Mouse (Mus musculus) lung, adult 2 months (tissue): ENCODE measurements at regions not wholly inside any gene's neighbourhood (a gene's known extent, or its start where the extent isn't known, plus 50 kb on each side); places are given as distances from the start of the nearest gene placed in this dataset.
A peak's percentile ranks its signal among the peaks of the same experiment; 100 is the strongest.

Experiments
- DNase-seq: peaks from one replicate; pipeline ENCODE4 v3.0.0; 2022
- H3K4me1 ChIP-seq: fragments of 200-500 bp; 2 replicates; pipeline ENCODE4 v1.6.1; 2011; ENCODE audit warnings: low read length; ENCODE audit not compliant: control insufficient read depth, insufficient read depth
- H3K4me3 ChIP-seq: fragments of 200-500 bp; replicated peaks from 2 replicates; pipeline ENCODE3; 2011; ENCODE audit warnings: low read depth, mild to moderate bottlenecking, control low read depth, low read length; ENCODE audit errors: extremely low read depth
- CTCF ChIP-seq: fragments of 200-500 bp; IDR thresholded peaks from 2 replicates; pipeline ENCODE4 v1.5.1; 2011; ENCODE audit warnings: mild to moderate bottlenecking, low read length, control low read depth; ENCODE audit not compliant: insufficient read depth
- POLR2A ChIP-seq: fragments of 200-500 bp; IDR thresholded peaks from 2 replicates; pipeline ENCODE4 v1.6.1; 2011; ENCODE audit warnings: low read depth, mild to moderate bottlenecking, control low read depth, low read length, borderline replicate concordance; ENCODE audit errors: extremely low read depth
- WGBS: fragments of 180-500 bp; shearing (Covaris S2); methylation state at CpG from one replicate; pipeline ENCODE4 v1.1.7; 2018; 5-methylcytosine and 5-hydroxymethylcytosine counted together

GRCm38 (mm10) chr14:25370306-25371020 is 88.5 kb upstream of the Zmiz1 start:
- Histone ChIP-seq H3K4me3 (no peak overlapping the region), H3K4me1 (no peaks in the 10 kb centered on the region)
- no peak for DNase-seq
- TF ChIP-seq POLR2A (no peak), CTCF (no peak)
- WGBS: 93% methylated on average over 6 of the region's 6 CpGs

GRCm38 (mm10) chr14:25371021-25371400 is 88.0 kb upstream of the Zmiz1 start:
- WGBS: 71% methylated on average over 5 of the region's 5 CpGs
- Histone ChIP-seq H3K4me1 (no peaks in the 10 kb centered on the region), H3K4me3 (no peak overlapping the region)
- no peak for DNase-seq
- TF ChIP-seq CTCF (no peak), POLR2A (no peak)

GRCm38 (mm10) chr14:25371661-25372060 is 87.3 kb upstream of the Zmiz1 start:
- H3K4me3 ChIP-seq: no peak overlapping the region
- TF ChIP-seq CTCF: no peak
- TF ChIP-seq POLR2A: no peak
- WGBS: 62% methylated on average over 4 of the region's 4 CpGs
- DNase-seq: no peak
- no peaks in the 10 kb centered on the region for H3K4me1 ChIP-seq

GRCm38 (mm10) chr14:25372581-25372980 is 86.4 kb upstream of the Zmiz1 start:
- no peak for DNase-seq
- Histone ChIP-seq H3K4me1 (no peaks in the 10 kb centered on the region), H3K4me3 (no peak overlapping the region)
- TF ChIP-seq CTCF (peak; percentile 39; the same call in 1 of the 2 replicates), POLR2A (no peak)
- 65% methylated on average over 4 of the region's 4 CpGs for WGBS

GRCm38 (mm10) chr14:25373167-25373566 is 85.8 kb upstream of the Zmiz1 start:
- no peak overlapping the region for H3K4me3 ChIP-seq
- DNase-seq: no peak
- TF ChIP-seq POLR2A (no peak), CTCF (no peak)
- WGBS: 91% methylated on average over 4 of the region's 4 CpGs
- no peaks in the 10 kb centered on the region for H3K4me1 ChIP-seq

GRCm38 (mm10) chr14:25375001-25375400 is 84.0 kb upstream of the Zmiz1 start:
- DNase-seq: no peak
- no peak overlapping the region for H3K4me3 ChIP-seq
- WGBS: 87% methylated on average over 7 of the region's 7 CpGs
- H3K4me1 ChIP-seq: 0 out of 2 replicates have a peak, but pooled peaks cover 5% of the 10 kb centered on the region
- no peak for TF ChIP-seq POLR2A
- no peak for TF ChIP-seq CTCF

GRCm38 (mm10) chr14:25377091-25377490 is 81.9 kb upstream of the Zmiz1 start:
- WGBS: 58% methylated on average over 2 of the region's 2 CpGs
- no peak overlapping the region for H3K4me3 ChIP-seq

GRCm38 (mm10) chr14:25377554-25377899 is 81.5 kb upstream of the Zmiz1 start:
- DNase-seq: no peak
- Histone ChIP-seq H3K4me3 (peak overlapping the region; percentile 65), H3K4me1 (0 out of 2 replicates have a peak, but pooled peaks cover 5% of the 10 kb centered on the region)
- WGBS: 7% methylated on average over 8 of the region's 8 CpGs
- TF ChIP-seq CTCF: no peak
- TF ChIP-seq POLR2A: no peak

More at GRCm38 (mm10) chr14:25377091-25377490, 81.9 kb upstream of the Zmiz1 start:
- TF ChIP-seq CTCF (no peak), POLR2A (no peak)
- no peak for DNase-seq
- 0 out of 2 replicates have a peak, but pooled peaks cover 5% of the 10 kb centered on the region for H3K4me1 ChIP-seq

- peak overlapping the region; percentile 67 for H3K4me3 ChIP-seq
- TF ChIP-seq POLR2A (peak; percentile 83), CTCF (no peak)
- 0 out of 2 replicates have a peak, but pooled peaks cover 5% of the 10 kb centered on the region for H3K4me1 ChIP-seq
- under 1% methylated on average over 50 of the region's 54 CpGs for whole genome bisulfite sequencing
- peak; percentile 78 for DNase-seq
Measured at GRCm38 (mm10) chr14:25377900-25378716, 80.9 kb upstream of the Zmiz1 start.
